Mouse (Mus musculus) midbrain, embryonic 14.5 days (tissue): ENCODE data around the gene Hsdl2. TPM values are rescaled to one million over a fixed set of nuclear protein-coding genes. Genes with fewer than 3 reads are reported as not detected.
A peak's percentile ranks its signal among the peaks of the same experiment; 100 is the strongest.

Experiments
- ATAC-seq: fragments of 200-750 bp; cut with Nextera tagmentation; 2 replicates; pipeline ENCODE4 v1.8.0; 2017; ENCODE audit warnings: moderate number of reproducible peaks, moderate library complexity; ENCODE audit not compliant: low FRiP score, low TSS enrichment
- DNase-seq: peaks from one replicate; pipeline ENCODE4 v3.0.0-alpha.2; 2015
- H3K27ac ChIP-seq: fragments of 300-500 bp; sonication (generic); replicated peaks from 2 replicates; pipeline ENCODE4 v1.5.1; 2014; ENCODE audit warnings: mild to moderate bottlenecking, low read depth, low read length, moderate library complexity
- H3K27me3 ChIP-seq: fragments of 300-500 bp; sonication (generic); 2 replicates; pipeline ENCODE4 v1.6.1; 2014; ENCODE audit warnings: low read length, control low read depth, mixed read lengths; ENCODE audit not compliant: control insufficient read depth, insufficient read depth
- H3K36me3 ChIP-seq: fragments of 300-500 bp; sonication (generic); 2 replicates; pipeline ENCODE4 v1.6.1; 2014; ENCODE audit warnings: low read length, control low read depth; ENCODE audit not compliant: control insufficient read depth, insufficient read depth
- H3K4me1 ChIP-seq: fragments of 300-500 bp; sonication (generic); 2 replicates; pipeline ENCODE4 v1.6.1; 2014; ENCODE audit warnings: mild to moderate bottlenecking, antibody characterized with exemption, low read length, control low read depth; ENCODE audit not compliant: control insufficient read depth, insufficient read depth
- H3K4me2 ChIP-seq: fragments of 300-500 bp; sonication (generic); 2 replicates; pipeline ENCODE4 v1.6.1; 2014; ENCODE audit warnings: mild to moderate bottlenecking, low read length, moderate library complexity
- H3K4me3 ChIP-seq: fragments of 300-500 bp; sonication (generic); replicated peaks from 2 replicates; pipeline ENCODE4 v1.5.1; 2014; ENCODE audit warnings: low read depth, low read length
- H3K9ac ChIP-seq: fragments of 300-500 bp; sonication (generic); replicated peaks from 2 replicates; pipeline ENCODE4 v1.6.1; 2014; ENCODE audit warnings: mild to moderate bottlenecking, low read length, moderate library complexity
- H3K9me3 ChIP-seq: fragments of 300-500 bp; sonication (generic); 2 replicates; pipeline ENCODE4 v1.6.1; 2016; ENCODE audit warnings: low read length, control low read depth, mixed read lengths; ENCODE audit not compliant: control insufficient read depth
- WGBS: fragments of 180-500 bp; shearing (Covaris S2); extraction: QIAGEN DNeasy Blood & Tissue Kit; methylation state at CpG from one replicate; pipeline ENCODE4 v1.1.7; 2014; 5-methylcytosine and 5-hydroxymethylcytosine counted together
- polyA plus RNA-seq: library from polyadenylated mRNA; unstranded; fragments of >200 nt; fragmentation: Nextera tagmentation; extraction: Ambion mirVana; gene quantifications from 2 replicates; pipeline ENCODE4 v1.2.1, GENCODE M21; 2014

Hsdl2 gene
- polyA plus RNA-seq, 1 experiment from 2014 or later: 31.7 TPM

GRCm38 (mm10) chr4:59596556-59596955 is 15.2 kb downstream of the Hsdl2 start:
- ATAC-seq: no peak
- 89% methylated on average over 2 of the region's 2 CpGs for WGBS
- DNase-seq: no peak
- H3K36me3 ChIP-seq: 0 out of 2 replicates have a peak, but pooled peaks cover 12% of the 10 kb centered on the region
- no peaks in the 10 kb centered on the region for H3K9me3 ChIP-seq
- H3K4me1 ChIP-seq: no peaks in the 10 kb centered on the region
- no peak overlapping the region for H3K9ac ChIP-seq
- H3K27me3 ChIP-seq: no peaks in the 10 kb centered on the region
- no peak overlapping the region for H3K4me2 ChIP-seq
- H3K27ac ChIP-seq: no peak overlapping the region
- no peak overlapping the region for H3K4me3 ChIP-seq

DNA sequence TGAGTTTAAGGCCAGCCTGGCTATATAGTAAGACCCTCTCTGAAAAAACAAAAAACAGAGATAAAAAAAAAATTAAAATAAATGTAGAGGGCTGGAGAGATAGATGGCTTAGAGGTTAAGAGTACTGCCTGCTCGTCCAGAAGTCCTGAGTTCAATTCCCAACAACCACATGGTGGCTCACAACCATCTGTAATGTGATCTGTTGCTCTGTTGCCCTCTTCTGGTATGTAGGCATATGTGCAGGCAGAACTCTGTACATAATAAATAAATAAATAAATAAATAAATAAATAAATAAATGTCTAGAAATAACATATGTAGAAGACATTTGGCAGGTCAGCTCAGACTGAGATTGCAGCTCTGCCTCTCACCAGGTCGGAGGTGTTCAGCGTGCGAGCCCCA is 21.3 kb downstream of the Hsdl2 start:
- Histone ChIP-seq H3K27me3 (no peaks in the 10 kb centered on the region), H3K36me3 (0 out of 2 replicates have a peak, but pooled peaks cover 7% of the 10 kb centered on the region), H3K4me1 (no peaks in the 10 kb centered on the region), H3K4me2 (no peak overlapping the region), H3K27ac (no peak overlapping the region), H3K9me3 (no peaks in the 10 kb centered on the region), H3K9ac (no peak overlapping the region), H3K4me3 (no peak overlapping the region)
- ATAC-seq (no peak), DNase-seq (peak; percentile 13)
- 90% methylated on average over 4 of the region's 4 CpGs for WGBS

GRCm38 (mm10) chr4:59604892-59605291 is 23.5 kb downstream of the Hsdl2 start:
- Histone ChIP-seq H3K36me3 (0 out of 2 replicates have a peak, but pooled peaks cover 4% of the 10 kb centered on the region), H3K9me3 (no peaks in the 10 kb centered on the region), H3K27ac (no peak overlapping the region), H3K4me2 (no peak overlapping the region), H3K27me3 (no peaks in the 10 kb centered on the region), H3K4me1 (no peaks in the 10 kb centered on the region), H3K9ac (no peak overlapping the region), H3K4me3 (no peak overlapping the region)
- DNase-seq (no peak), ATAC-seq (no peak)
- 68% methylated on average over 3 of the region's 3 CpGs for WGBS

DNA sequence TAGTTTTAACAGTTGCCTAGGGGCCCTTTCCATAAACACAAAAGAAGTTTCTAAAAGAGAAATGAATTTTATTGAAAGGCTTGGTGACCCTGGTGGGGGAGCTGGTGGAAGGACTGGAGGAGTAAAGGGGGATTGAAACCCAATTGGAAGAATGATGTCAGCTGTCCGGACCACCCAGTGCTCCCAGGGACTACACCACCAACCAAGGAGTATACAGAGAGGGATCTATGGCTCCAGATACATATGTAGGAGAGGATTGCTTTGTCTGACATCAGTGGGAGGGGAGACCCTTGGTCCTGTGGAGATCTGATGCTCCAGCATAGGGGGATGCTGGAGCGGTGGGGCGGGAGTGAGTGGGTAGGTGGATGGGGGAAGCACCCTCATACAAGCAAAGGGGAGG is 24.1 kb downstream of the Hsdl2 start:
- peaks cover 6% of the 10 kb centered on the region; the same call in 1 of the 2 replicates for H3K36me3 ChIP-seq
- H3K9me3 ChIP-seq: no peaks in the 10 kb centered on the region
- no peak overlapping the region for H3K9ac ChIP-seq
- WGBS: 94% methylated on average over 3 of the region's 3 CpGs
- H3K4me3 ChIP-seq: no peak overlapping the region
- H3K27ac ChIP-seq: no peak overlapping the region
- no peak for DNase-seq
- no peaks in the 10 kb centered on the region for H3K4me1 ChIP-seq
- H3K27me3 ChIP-seq: no peaks in the 10 kb centered on the region
- no peak overlapping the region for H3K4me2 ChIP-seq
- no peak for ATAC-seq

GRCm38 (mm10) chr4:59610411-59610810 is 29.0 kb downstream of the Hsdl2 start:
- H3K4me1 ChIP-seq: no peaks in the 10 kb centered on the region
- no peak overlapping the region for H3K4me3 ChIP-seq
- no peak overlapping the region for H3K9ac ChIP-seq
- no peak overlapping the region for H3K4me2 ChIP-seq
- no peaks in the 10 kb centered on the region for H3K9me3 ChIP-seq
- no peaks in the 10 kb centered on the region for H3K27me3 ChIP-seq
- ATAC-seq (no peak), DNase-seq (no peak)
- H3K27ac ChIP-seq: no peak overlapping the region
- H3K36me3 ChIP-seq: peaks cover 9% of the 10 kb centered on the region
- 74% methylated on average over 3 of the region's 3 CpGs for WGBS

DNA sequence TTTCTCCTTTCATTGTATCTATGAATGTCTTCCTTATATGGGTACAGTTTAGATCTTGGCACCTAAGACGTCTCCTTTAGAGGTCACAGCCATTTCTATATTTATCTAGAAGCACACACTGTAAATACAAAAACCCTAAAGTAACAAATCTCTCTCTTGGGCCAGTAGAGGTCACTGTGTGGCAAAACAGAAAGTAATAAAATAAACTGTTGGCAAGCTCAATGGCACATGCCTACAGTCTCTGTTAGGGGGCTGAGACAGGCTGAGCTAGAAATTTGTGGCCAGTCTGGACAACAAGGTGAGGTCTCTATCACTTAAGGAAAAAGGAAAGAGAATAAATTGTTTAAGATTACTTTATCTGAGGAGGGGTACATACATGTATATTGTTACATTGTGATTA is 33.6 kb downstream of the Hsdl2 start:
- 47% methylated on average over 1 of the region's 1 CpGs for WGBS
- Histone ChIP-seq H3K27ac (no peak overlapping the region), H3K4me2 (no peak overlapping the region), H3K27me3 (no peaks in the 10 kb centered on the region), H3K4me3 (no peak overlapping the region), H3K9ac (no peak overlapping the region), H3K36me3 (peaks cover 9% of the 10 kb centered on the region), H3K9me3 (no peaks in the 10 kb centered on the region), H3K4me1 (no peaks in the 10 kb centered on the region)
- DNase-seq: peak; percentile 62
- ATAC-seq: no peak

DNA sequence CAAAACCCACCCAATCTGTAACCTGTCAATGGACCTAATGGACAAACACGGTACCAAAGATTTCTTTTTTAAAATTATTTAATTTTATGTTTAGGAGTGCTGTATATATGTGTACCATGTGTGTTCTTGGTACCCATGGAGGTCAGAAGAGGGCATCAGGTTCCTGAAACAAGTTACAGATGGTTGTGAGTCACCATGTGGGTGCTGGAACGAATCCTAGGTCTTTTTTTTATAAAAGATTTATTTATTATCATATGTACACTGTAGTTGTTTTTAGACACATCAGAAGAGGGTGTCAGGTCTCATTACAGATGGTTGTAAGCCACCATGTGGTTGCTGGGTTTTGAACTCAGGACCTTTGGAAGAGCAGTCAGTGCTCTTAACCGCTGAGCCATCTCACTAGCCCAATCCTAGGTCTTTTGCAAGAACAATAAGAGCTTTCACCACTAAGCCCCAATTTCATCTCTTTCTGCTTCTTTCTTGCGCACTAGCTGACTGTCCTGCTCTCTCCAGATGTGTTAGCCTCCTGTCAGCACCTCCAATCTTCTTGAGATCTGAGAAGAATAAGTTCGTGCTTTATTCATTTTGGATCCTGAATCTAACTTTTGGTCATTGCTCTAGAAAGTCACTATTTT is 38.4 kb downstream of the Hsdl2 start:
- Histone ChIP-seq H3K9ac (no peak overlapping the region), H3K4me2 (no peak overlapping the region), H3K4me3 (no peak overlapping the region), H3K4me1 (no peaks in the 10 kb centered on the region), H3K36me3 (no peaks in the 10 kb centered on the region), H3K27me3 (no peaks in the 10 kb centered on the region), H3K9me3 (no peaks in the 10 kb centered on the region), H3K27ac (no peak overlapping the region)
- WGBS: 89% methylated on average over 5 of the region's 5 CpGs
- DNase-seq: no peak
- ATAC-seq: no peak

GRCm38 (mm10) chr4:59625676-59625997 is 44.3 kb downstream of the Hsdl2 start:
- peak overlapping the region; percentile 97 for H3K4me3 ChIP-seq
- H3K36me3 ChIP-seq: no peaks in the 10 kb centered on the region
- H3K27ac ChIP-seq: peak overlapping the region; percentile 93
- DNase-seq (no peak), ATAC-seq (no peak)
- peaks cover 26% of the 10 kb centered on the region for H3K4me1 ChIP-seq
- 2% methylated on average over 18 of the region's 18 CpGs for WGBS
- H3K9me3 ChIP-seq: no peaks in the 10 kb centered on the region
- H3K27me3 ChIP-seq: no peaks in the 10 kb centered on the region
- peak overlapping the region; percentile 92 for H3K9ac ChIP-seq
- peak overlapping the region; percentile 69 for H3K4me2 ChIP-seq
